Mouse (Mus musculus): ENCODE results near the gene Srsf6. TPM values are rescaled to one million over a fixed set of nuclear protein-coding genes. Genes with fewer than 3 reads are reported as not detected.

Srsf6 gene
- polyA plus RNA-seq, 1 experiment from 2014 or later: 212 TPM

GRCm38 (mm10) chr2:162972752-162973151, 41.4 kb downstream of the Srsf6 start:
- no peak for ATAC-seq
- H3K9ac ChIP-seq: no peak overlapping the region
- H3K9me3 ChIP-seq (replicated peaks): no peaks in the 10 kb centered on the region
- H3K4me1 ChIP-seq: peaks cover 31% of the 10 kb centered on the region
- H3K27me3 ChIP-seq: no peaks in the 10 kb centered on the region
- WGBS: 82% methylated on average over 7 of the region's 7 CpGs
- H3K4me2 ChIP-seq: no peak overlapping the region
- no peak overlapping the region for H3K4me3 ChIP-seq
- no peak overlapping the region for H3K27ac ChIP-seq
- no peaks in the 10 kb centered on the region for H3K36me3 ChIP-seq (ENCODE audit: poor library complexity, severe bottlenecking)

GRCm38 (mm10) chr2:162973206-162973605, 41.9 kb downstream of the Srsf6 start:
- Histone ChIP-seq H3K4me2 (no peak overlapping the region), H3K27ac (no peak overlapping the region), H3K4me3 (no peak overlapping the region), H3K4me1 (peaks cover 31% of the 10 kb centered on the region), H3K27me3 (no peaks in the 10 kb centered on the region), H3K9ac (no peak overlapping the region), H3K36me3 (ENCODE audit: poor library complexity, severe bottlenecking) (no peaks in the 10 kb centered on the region), H3K9me3 (replicated peaks) (no peaks in the 10 kb centered on the region)
- 79% methylated on average over 5 of the region's 5 CpGs for WGBS
- no peak for ATAC-seq

GRCm38 (mm10) chr2:162973637-162974036, 42.3 kb downstream of the Srsf6 start:
- WGBS: 20% methylated on average over 11 of the region's 11 CpGs
- H3K4me2 ChIP-seq: no peak overlapping the region; the same call in 1 of the 2 replicates
- H3K4me1 ChIP-seq: peaks cover 31% of the 10 kb centered on the region
- no peaks in the 10 kb centered on the region for H3K36me3 ChIP-seq (ENCODE audit: poor library complexity, severe bottlenecking)
- no peaks in the 10 kb centered on the region for H3K27me3 ChIP-seq
- no peak overlapping the region for H3K4me3 ChIP-seq
- H3K27ac ChIP-seq: no peak overlapping the region
- no peak for ATAC-seq
- no peaks in the 10 kb centered on the region for H3K9me3 ChIP-seq (replicated peaks)
- no peak overlapping the region for H3K9ac ChIP-seq

- Histone ChIP-seq H3K4me3 (no peak overlapping the region), H3K36me3 (ENCODE audit: poor library complexity, severe bottlenecking) (no peaks in the 10 kb centered on the region), H3K27ac (no peak overlapping the region), H3K9me3 (replicated peaks) (no peaks in the 10 kb centered on the region), H3K4me1 (peaks cover 31% of the 10 kb centered on the region), H3K27me3 (no peaks in the 10 kb centered on the region), H3K4me2 (no peak overlapping the region), H3K9ac (no peak overlapping the region)
- peak; percentile 80 for ATAC-seq
- WGBS: 68% methylated on average over 11 of the region's 11 CpGs
Observed at GRCm38 (mm10) chr2:162975157-162975775, 43.9 kb downstream of the Srsf6 start.

GRCm38 (mm10) chr2:162976001-162976400, 44.7 kb downstream of the Srsf6 start:
- no peak overlapping the region for H3K9ac ChIP-seq
- 65% methylated on average over 4 of the region's 4 CpGs for WGBS
- no peak for ATAC-seq
- no peak overlapping the region for H3K4me3 ChIP-seq
- H3K9me3 ChIP-seq (replicated peaks): no peaks in the 10 kb centered on the region
- no peak overlapping the region for H3K27ac ChIP-seq
- H3K4me1 ChIP-seq: peaks cover 31% of the 10 kb centered on the region
- no peaks in the 10 kb centered on the region for H3K36me3 ChIP-seq (ENCODE audit: poor library complexity, severe bottlenecking)
- no peak overlapping the region for H3K4me2 ChIP-seq
- no peaks in the 10 kb centered on the region for H3K27me3 ChIP-seq

GRCm38 (mm10) chr2:162984381-162984780, 53.1 kb downstream of the Srsf6 start:
- no peak overlapping the region for H3K9ac ChIP-seq
- H3K27me3 ChIP-seq: peaks cover 9% of the 10 kb centered on the region; the same call in 1 of the 2 replicates
- 91% methylated on average over 6 of the region's 6 CpGs for WGBS
- H3K27ac ChIP-seq: no peak overlapping the region
- no peaks in the 10 kb centered on the region for H3K36me3 ChIP-seq (ENCODE audit: poor library complexity, severe bottlenecking)
- no peak overlapping the region for H3K4me3 ChIP-seq
- peaks cover 5% of the 10 kb centered on the region for H3K4me1 ChIP-seq
- ATAC-seq: no peak
- no peak overlapping the region for H3K4me2 ChIP-seq
- H3K9me3 ChIP-seq (replicated peaks): no peaks in the 10 kb centered on the region

- H3K4me3 ChIP-seq: no peak overlapping the region
- no peak overlapping the region for H3K9ac ChIP-seq
- H3K4me1 ChIP-seq: peaks cover 5% of the 10 kb centered on the region
- no peaks in the 10 kb centered on the region for H3K9me3 ChIP-seq (replicated peaks)
- H3K27ac ChIP-seq: no peak overlapping the region
- H3K36me3 ChIP-seq (ENCODE audit: poor library complexity, severe bottlenecking): no peaks in the 10 kb centered on the region
- peaks cover 9% of the 10 kb centered on the region; the same call in 1 of the 2 replicates for H3K27me3 ChIP-seq
- ATAC-seq: 0 out of 2 replicates have a peak, but pooled peaks have one; percentile 53
- H3K4me2 ChIP-seq: no peak overlapping the region
- WGBS: 49% methylated on average over 3 of the region's 3 CpGs
Observed at GRCm38 (mm10) chr2:162985923-162986322, 54.6 kb downstream of the Srsf6 start.

Other genes starting within 250 kb of the Srsf6 start
- gene L3mbtl1, start 11.9 kb downstream of the Srsf6 start, polyA plus RNA-seq (2015; fragmentation: Nextera tagmentation; extraction: Ambion mirVana): 0.25 and 0.37 TPM in 2 replicates
- gene Sgk2, start 55.8 kb downstream of the Srsf6 start, polyA plus RNA-seq (2015; fragmentation: Nextera tagmentation; extraction: Ambion mirVana): not detected in 2 replicates
- gene Ift52, start 85.8 kb downstream of the Srsf6 start, polyA plus RNA-seq (2015; fragmentation: Nextera tagmentation; extraction: Ambion mirVana): 44.8 and 48.9 TPM in 2 replicates
- gene Mybl2, start 123.2 kb downstream of the Srsf6 start, polyA plus RNA-seq (2015; fragmentation: Nextera tagmentation; extraction: Ambion mirVana): 24.8 and 27.0 TPM in 2 replicates
- gene Gtsf1l, start 156.3 kb downstream of the Srsf6 start, polyA plus RNA-seq (2015; fragmentation: Nextera tagmentation; extraction: Ambion mirVana): not detected in 2 replicates

All from forebrain, embryonic 13.5 days (tissue).